Mouse (Mus musculus) limb, embryonic 14.5 days (tissue): ENCODE measurements around the gene Faf1. TPM values are rescaled to one million over a fixed set of nuclear protein-coding genes. Genes with fewer than 3 reads are reported as not detected.

Source experiments
- ATAC-seq: fragments of 200-750 bp; cut with Nextera tagmentation; 2 replicates; pipeline ENCODE4 v1.8.0; 2017; ENCODE audit warnings: low read depth, moderate number of reproducible peaks, moderate TSS enrichment; ENCODE audit not compliant: low FRiP score
- DNase-seq: peaks from one replicate; pipeline ENCODE4 v3.0.0-alpha.2; 2015; ENCODE audit warnings: low spot score
- H3K27ac ChIP-seq: fragments of 300-500 bp; sonication (generic); replicated peaks from 2 replicates; pipeline ENCODE4 v1.5.1; 2014; ENCODE audit warnings: low read depth, mild to moderate bottlenecking, low read length, moderate library complexity, mixed read lengths
- H3K27me3 ChIP-seq: fragments of 300-500 bp; sonication (generic); 2 replicates; pipeline ENCODE4 v1.6.1; 2014; ENCODE audit warnings: low read length, mixed read lengths; ENCODE audit not compliant: control insufficient read depth, insufficient read depth
- H3K36me3 ChIP-seq: fragments of 300-500 bp; sonication (generic); 2 replicates; pipeline ENCODE4 v1.6.1; 2014; ENCODE audit warnings: mild to moderate bottlenecking, low read length, moderate library complexity, mixed read lengths; ENCODE audit not compliant: control insufficient read depth, insufficient read depth
- H3K4me1 ChIP-seq: fragments of 300-500 bp; sonication (generic); 2 replicates; pipeline ENCODE4 v1.6.1; 2014; ENCODE audit warnings: antibody characterized with exemption, low read length, mixed read lengths; ENCODE audit not compliant: control insufficient read depth, insufficient read depth
- H3K4me2 ChIP-seq: fragments of 300-500 bp; sonication (generic); replicated peaks from 2 replicates; pipeline ENCODE4 v1.6.1; 2014; ENCODE audit warnings: low read depth, mild to moderate bottlenecking, low read length, moderate library complexity; ENCODE audit not compliant: severe bottlenecking
- H3K4me3 ChIP-seq: fragments of 300-500 bp; sonication (generic); replicated peaks from 2 replicates; pipeline ENCODE4 v1.5.1; 2014; ENCODE audit warnings: low read length
- H3K9ac ChIP-seq: fragments of 300-500 bp; sonication (generic); 2 replicates; pipeline ENCODE4 v1.6.1; 2014; ENCODE audit warnings: mild to moderate bottlenecking, low read depth, low read length, moderate library complexity; ENCODE audit not compliant: severe bottlenecking
- H3K9me3 ChIP-seq: fragments of 300-500 bp; sonication (generic); 2 replicates; pipeline ENCODE4 v1.6.1; 2016; ENCODE audit warnings: low read length; ENCODE audit not compliant: control insufficient read depth
- POLR2A ChIP-seq: fragments of 200-500 bp; IDR thresholded peaks from 2 replicates; pipeline ENCODE4 v1.8.0; 2012; ENCODE audit warnings: inconsistent platforms, mild to moderate bottlenecking, moderate library complexity, borderline replicate concordance; ENCODE audit not compliant: insufficient read depth, insufficient read length; ENCODE audit errors: extremely low read depth
- WGBS: fragments of 180-500 bp; shearing (Covaris S2); extraction: QIAGEN DNeasy Blood & Tissue Kit; methylation state at CpG from one replicate; pipeline ENCODE4 v1.1.7; 2014; 5-methylcytosine and 5-hydroxymethylcytosine counted together
- polyA plus RNA-seq, 2 experiments: library from polyadenylated mRNA; depleted of rRNA in 1 of 2; stranded (reverse) in 1 of 2; unstranded in 1 of 2; fragments of >200 nt; fragmentation: Nextera tagmentation in 1 of 2; extraction: Ambion mirVana in 1 of 2; gene quantifications; 2 replicates each; pipeline versions ENCODE4 v1.2.1 to v1.2.3; 2012 to 2014

Faf1 gene
- polyA plus RNA-seq, 2 experiments, result 16.8 to 32.2 TPM

DNA sequence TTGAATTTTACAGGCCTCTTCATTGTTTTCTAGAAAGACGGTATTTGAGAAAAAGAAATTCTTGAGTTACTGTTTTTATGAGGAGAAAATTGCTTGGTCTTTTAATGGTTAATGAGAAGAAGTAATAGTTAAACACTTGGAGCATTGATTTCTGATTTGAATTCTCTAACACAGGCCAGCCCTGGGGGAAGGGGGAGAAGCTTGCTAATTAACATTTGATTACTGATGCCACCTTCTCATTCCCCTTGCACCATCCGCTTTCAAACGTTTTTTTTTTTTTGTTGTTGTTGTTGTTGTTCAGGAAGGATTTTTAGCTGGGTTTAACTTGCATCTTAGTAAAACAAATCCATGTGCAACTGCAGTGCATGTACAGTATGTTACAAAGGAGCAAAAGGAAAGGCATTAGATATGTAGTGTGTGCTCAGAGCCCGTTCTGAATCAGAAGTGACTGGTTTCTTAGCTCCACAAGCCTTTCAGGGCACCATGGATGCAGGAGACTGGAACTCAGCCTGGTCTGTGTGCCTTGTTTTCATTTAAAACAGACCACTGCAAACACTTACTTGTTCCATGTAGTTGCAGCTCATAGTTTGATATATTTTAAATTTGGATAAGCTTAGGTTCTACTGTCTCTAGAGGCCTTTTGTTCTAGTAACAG is 113.1 kb downstream of the Faf1 start:
- no peaks in the 10 kb centered on the region for H3K4me1 ChIP-seq
- TF ChIP-seq POLR2A, result no peak
- 44% methylated on average over 4 of the region's 4 CpGs for WGBS
- H3K27ac ChIP-seq, result no peak overlapping the region
- H3K4me3 ChIP-seq, result no peak overlapping the region
- H3K9ac ChIP-seq, result no peak overlapping the region
- no peaks in the 10 kb centered on the region for H3K36me3 ChIP-seq
- ATAC-seq, result no peak
- H3K4me2 ChIP-seq, result no peak overlapping the region
- DNase-seq, result no peak
- H3K27me3 ChIP-seq, result no peaks in the 10 kb centered on the region
- no peaks in the 10 kb centered on the region for H3K9me3 ChIP-seq

DNA sequence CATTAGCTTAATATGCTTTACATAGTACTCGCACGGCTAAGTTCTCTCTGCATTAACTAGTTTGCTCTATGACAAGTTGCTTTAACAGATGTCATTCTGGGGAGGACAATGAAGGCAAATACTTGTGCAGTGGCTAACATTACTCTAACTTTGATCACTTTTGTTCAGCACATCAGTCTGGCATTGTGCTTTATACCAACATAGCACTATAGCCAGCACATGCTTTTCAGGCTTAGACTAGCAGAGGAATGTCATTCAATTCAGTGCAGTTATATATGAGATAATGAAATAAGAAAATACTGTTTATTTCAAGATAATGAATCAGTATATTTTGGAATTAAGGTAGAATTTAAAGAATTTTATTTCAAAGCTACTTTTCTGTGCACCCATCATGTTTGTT is 115.9 kb downstream of the Faf1 start:
- H3K27me3 ChIP-seq, result no peaks in the 10 kb centered on the region
- H3K4me2 ChIP-seq, result no peak overlapping the region
- DNase-seq (no peak), ATAC-seq (no peak)
- WGBS, result 74% methylated on average over 2 of the region's 2 CpGs
- no peak overlapping the region for H3K27ac ChIP-seq
- no peak for TF ChIP-seq POLR2A
- no peaks in the 10 kb centered on the region for H3K4me1 ChIP-seq
- H3K36me3 ChIP-seq, result no peaks in the 10 kb centered on the region
- no peaks in the 10 kb centered on the region for H3K9me3 ChIP-seq
- no peak overlapping the region for H3K9ac ChIP-seq
- no peak overlapping the region for H3K4me3 ChIP-seq

DNA sequence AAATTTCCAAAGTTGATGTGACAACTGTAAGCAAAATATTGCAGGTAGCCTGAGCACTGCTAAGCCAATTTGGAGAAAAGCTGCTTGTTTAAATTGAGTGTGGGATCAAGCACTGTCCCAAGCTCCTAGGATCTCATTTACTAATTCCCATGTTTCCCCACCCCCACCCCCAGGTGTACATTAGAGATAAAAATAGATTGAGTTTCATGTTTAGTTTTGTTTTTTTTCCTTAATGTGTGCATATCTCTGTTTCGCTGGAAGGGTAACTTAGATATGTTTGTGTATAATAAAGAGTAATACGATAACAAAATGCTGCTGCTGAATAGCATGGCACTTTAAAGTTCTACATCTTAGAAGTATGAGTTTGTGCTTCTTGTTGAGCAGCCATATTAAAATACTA is 116.7 kb downstream of the Faf1 start:
- Histone ChIP-seq H3K4me1 (no peaks in the 10 kb centered on the region), H3K27ac (no peak overlapping the region), H3K4me3 (no peak overlapping the region), H3K36me3 (no peaks in the 10 kb centered on the region), H3K4me2 (no peak overlapping the region), H3K9ac (no peak overlapping the region), H3K27me3 (no peaks in the 10 kb centered on the region), H3K9me3 (no peaks in the 10 kb centered on the region)
- ATAC-seq, result no peak
- 87% methylated on average over 2 of the region's 2 CpGs for whole genome bisulfite sequencing
- DNase-seq, result no peak
- no peak for TF ChIP-seq POLR2A

DNA sequence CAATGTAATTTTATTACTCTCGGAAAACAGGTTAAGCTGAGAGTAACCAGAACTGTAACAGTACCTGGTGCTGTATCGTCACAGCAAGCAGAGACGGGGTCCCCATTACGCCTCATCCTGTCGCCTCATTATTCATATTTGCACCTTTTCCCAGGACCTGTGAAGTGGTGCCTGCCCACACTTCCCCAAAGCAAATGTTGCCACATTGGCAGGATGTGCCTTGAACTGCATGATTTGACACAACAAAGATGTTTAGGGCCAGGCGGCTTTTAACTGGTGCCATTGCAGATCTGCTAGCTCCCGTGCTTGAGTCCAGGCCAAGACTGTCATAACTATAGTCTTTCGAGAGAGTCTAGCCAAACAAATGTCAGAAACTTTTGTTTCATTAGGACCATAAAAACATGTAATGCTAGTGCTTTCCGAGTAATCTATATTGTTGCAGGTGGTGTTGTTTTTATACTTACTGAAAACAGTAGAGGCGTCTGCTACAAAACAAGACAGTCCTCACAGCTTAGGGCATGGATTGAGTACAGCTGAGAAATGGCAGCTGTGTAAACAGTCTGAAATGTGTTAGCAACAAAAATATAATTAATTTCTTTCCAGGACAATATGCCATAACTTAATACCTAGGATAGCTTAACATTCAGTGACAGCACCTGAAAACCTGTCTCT is 121.3 kb downstream of the Faf1 start:
- H3K9ac ChIP-seq, result no peak overlapping the region
- H3K27ac ChIP-seq, result no peak overlapping the region
- 58% methylated on average over 10 of the region's 10 CpGs for WGBS
- H3K27me3 ChIP-seq, result no peaks in the 10 kb centered on the region
- DNase-seq (no peak), ATAC-seq (no peak)
- no peak for TF ChIP-seq POLR2A
- no peak overlapping the region for H3K4me3 ChIP-seq
- H3K36me3 ChIP-seq, result no peaks in the 10 kb centered on the region
- no peaks in the 10 kb centered on the region for H3K4me1 ChIP-seq
- no peaks in the 10 kb centered on the region for H3K9me3 ChIP-seq
- H3K4me2 ChIP-seq, result no peak overlapping the region

DNA sequence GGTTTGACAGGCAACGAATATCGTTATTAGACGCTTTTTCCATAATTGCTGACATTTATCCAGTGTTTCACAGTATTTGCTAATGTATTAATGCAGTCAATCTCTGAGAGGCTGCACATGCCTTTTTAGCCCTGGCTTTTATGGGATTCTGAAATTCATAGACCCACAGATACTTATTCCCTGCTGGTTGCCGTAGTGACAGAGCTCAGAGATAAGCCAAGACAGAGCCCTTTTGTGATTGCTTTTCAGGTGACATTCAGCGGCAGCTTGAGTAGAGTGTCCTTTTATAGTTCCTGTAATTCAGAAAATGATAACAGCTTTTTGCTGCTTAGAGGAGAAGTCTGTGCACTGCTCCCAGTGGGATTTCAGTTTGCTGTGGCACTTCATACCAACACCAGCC is 130.0 kb downstream of the Faf1 start:
- H3K27me3 ChIP-seq, result no peaks in the 10 kb centered on the region
- no peak overlapping the region for H3K27ac ChIP-seq
- DNase-seq, result no peak
- no peaks in the 10 kb centered on the region for H3K36me3 ChIP-seq
- no peak overlapping the region for H3K4me2 ChIP-seq
- ATAC-seq, result no peak
- H3K9me3 ChIP-seq, result no peaks in the 10 kb centered on the region
- H3K4me1 ChIP-seq, result no peaks in the 10 kb centered on the region
- no peak for TF ChIP-seq POLR2A
- WGBS, result 77% methylated on average over 5 of the region's 5 CpGs
- H3K4me3 ChIP-seq, result no peak overlapping the region
- no peak overlapping the region for H3K9ac ChIP-seq

DNA sequence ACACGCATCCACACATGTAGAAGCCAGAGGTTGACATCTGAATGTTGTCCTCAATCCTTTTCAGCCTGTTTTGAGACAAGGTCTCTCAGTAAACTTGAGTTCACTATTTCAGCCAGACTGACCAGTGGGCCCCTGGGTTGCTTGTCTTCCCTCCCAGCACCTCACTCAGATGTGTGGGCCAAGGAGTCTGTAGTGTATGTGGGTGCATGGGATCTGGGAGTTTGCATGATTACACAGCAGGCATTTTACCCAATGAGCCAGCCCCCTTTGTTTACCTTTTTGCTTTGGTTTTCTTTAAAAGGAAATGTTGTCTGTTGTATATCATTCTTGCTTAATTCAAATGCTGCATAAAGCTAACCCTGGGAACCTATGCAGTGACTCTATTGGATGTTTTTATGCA is 138.8 kb downstream of the Faf1 start:
- DNase-seq (no peak), ATAC-seq (no peak)
- no peak for TF ChIP-seq POLR2A
- WGBS, result 78% methylated on average over 1 of the region's 1 CpGs
- H3K9ac ChIP-seq, result no peak overlapping the region
- H3K4me2 ChIP-seq, result no peak overlapping the region
- no peak overlapping the region for H3K4me3 ChIP-seq
- no peaks in the 10 kb centered on the region for H3K4me1 ChIP-seq
- no peak overlapping the region for H3K27ac ChIP-seq
- H3K36me3 ChIP-seq, result no peaks in the 10 kb centered on the region
- H3K27me3 ChIP-seq, result no peaks in the 10 kb centered on the region
- H3K9me3 ChIP-seq, result no peaks in the 10 kb centered on the region
